In genomic region chr3:70151156-70151555, GRCm38 (mm10) we compare ENCODE assay signal across 14 mouse cellular contexts.
"Had no signal": no experiment of that assay in that cellular context is flagged by ENCODE, and none has a peak within 500 bp of the region (broad histone marks: within the 10 kb centered on the region; RNA-seq: fewer than 3 reads in every experiment).

No protein-coding gene starts in this region.

- H3K27ac ChIP-seq: midbrain, embryonic 13.5 days; midbrain, embryonic 15.5 days; neural tube, embryonic 12.5 days; stomach, embryonic 15.5 days; stomach, postnatal 0 days had no signal

- H3K9ac ChIP-seq: lung, embryonic 14.5 days; midbrain, embryonic 13.5 days; midbrain, embryonic 15.5 days; neural tube, embryonic 12.5 days; stomach, embryonic 15.5 days had no signal

- H3K4me1 ChIP-seq: midbrain, embryonic 13.5 days; midbrain, embryonic 15.5 days; neural tube, embryonic 12.5 days; stomach, embryonic 15.5 days had no signal

- H3K36me3 ChIP-seq: midbrain, embryonic 13.5 days; midbrain, embryonic 15.5 days; neural tube, embryonic 12.5 days; stomach, embryonic 15.5 days had no signal

- H3K4me3 ChIP-seq: midbrain, embryonic 13.5 days; midbrain, embryonic 15.5 days; neural tube, embryonic 12.5 days; stomach, embryonic 15.5 days had no signal

- H3K27me3 ChIP-seq: midbrain, embryonic 13.5 days; midbrain, embryonic 15.5 days; neural tube, embryonic 12.5 days; stomach, embryonic 15.5 days had no signal

- H3K9me3 ChIP-seq: midbrain, embryonic 13.5 days; midbrain, embryonic 15.5 days; neural tube, embryonic 12.5 days; stomach, embryonic 15.5 days had no signal

- DNase-seq: lung, adult 18-20 months; lung, embryonic 14.5 days; lung, postnatal 10 days; lung, postnatal 4 days; retina, postnatal 1 day; right cerebral cortex, adult 18-20 months; thymus, adult 2 months; thymus, postnatal 25 days; thymus, postnatal 4 days had no signal
